Mouse (Mus musculus): Measurements from ENCODE around the gene Kif15. TPM values are rescaled to one million over a fixed set of nuclear protein-coding genes. Genes with fewer than 3 reads are reported as not detected.
A peak's percentile ranks its signal among the peaks of the same experiment; 100 is the strongest.

Gene Kif15
- polyA plus RNA-seq, 1 experiment from 2014 or later, result 32.5 TPM

GRCm38 (mm10) chr9:123021636-123022379 lies 71.0 kb downstream of the Kif15 start:
- 50% methylated on average over 16 of the region's 24 CpGs for WGBS
- peak overlapping the region; percentile 72 for H3K4me2 ChIP-seq (replicated peaks)
- H3K4me1 ChIP-seq (replicated peaks), result peaks cover 27% of the 10 kb centered on the region
- no peaks in the 10 kb centered on the region for H3K9me3 ChIP-seq
- peak overlapping the region; percentile 70 for H3K4me3 ChIP-seq (replicated peaks)
- H3K9ac ChIP-seq (replicated peaks), result peak overlapping the region; percentile 86
- peak; percentile 28; the same call in 1 of the 2 replicates for ATAC-seq
- H3K27ac ChIP-seq, result peak overlapping the region; percentile 91; the same call in 1 of the 2 replicates
- peaks cover 3% of the 10 kb centered on the region; the same call in 1 of the 2 replicates for H3K36me3 ChIP-seq
- no peaks in the 10 kb centered on the region for H3K27me3 ChIP-seq

- Histone ChIP-seq H3K4me2 (replicated peaks) (no peak overlapping the region), H3K4me3 (replicated peaks) (no peak overlapping the region), H3K27ac (no peak overlapping the region), H3K9me3 (no peaks in the 10 kb centered on the region), H3K4me1 (replicated peaks) (peaks cover 14% of the 10 kb centered on the region), H3K9ac (replicated peaks) (no peak overlapping the region), H3K27me3 (no peaks in the 10 kb centered on the region), H3K36me3 (no peaks in the 10 kb centered on the region)
- ATAC-seq, result no peak
- WGBS, result 75% methylated on average over 2 of the region's 2 CpGs
Observed at GRCm38 (mm10) chr9:123024201-123024600, 73.4 kb downstream of the Kif15 start.

- no peaks in the 10 kb centered on the region for H3K36me3 ChIP-seq
- no peak overlapping the region for H3K4me3 ChIP-seq (replicated peaks)
- ATAC-seq, result no peak
- H3K4me1 ChIP-seq (replicated peaks), result no peaks in the 10 kb centered on the region
- H3K9me3 ChIP-seq, result no peaks in the 10 kb centered on the region
- H3K9ac ChIP-seq (replicated peaks), result no peak overlapping the region
- no peak overlapping the region for H3K27ac ChIP-seq
- H3K27me3 ChIP-seq, result no peaks in the 10 kb centered on the region
- H3K4me2 ChIP-seq (replicated peaks), result no peak overlapping the region
- WGBS, result 87% methylated on average over 13 of the region's 13 CpGs
Observed at GRCm38 (mm10) chr9:123031496-123032246, 80.8 kb downstream of the Kif15 start.

GRCm38 (mm10) chr9:123034426-123034825 lies 83.6 kb downstream of the Kif15 start, which contains the start of gene Tgm4:
Gene Tgm4, plus strand, starts transcription at chr9:123034726.
- H3K4me2 ChIP-seq (replicated peaks), result no peak within 1 kb of the TSS
- no peak within 1 kb of the TSS for H3K9ac ChIP-seq (replicated peaks)
- no peak within 1 kb of the TSS for H3K27ac ChIP-seq
- 85% methylated on average over 4 of the region's 4 CpGs for WGBS
- H3K27me3 ChIP-seq, result no peaks in the 10 kb centered on the region
- H3K4me1 ChIP-seq (replicated peaks), result no peaks in the 10 kb centered on the region
- H3K36me3 ChIP-seq, result no peaks in the 10 kb centered on the region
- H3K9me3 ChIP-seq, result no peaks in the 10 kb centered on the region
- no peak within 1 kb of the TSS for H3K4me3 ChIP-seq (replicated peaks)
- no peak for ATAC-seq

GRCm38 (mm10) chr9:123047665-123048064 lies 96.8 kb downstream of the Kif15 start:
- WGBS, result 80% methylated on average over 1 of the region's 1 CpGs
- Histone ChIP-seq H3K4me2 (replicated peaks) (no peak overlapping the region), H3K27me3 (no peaks in the 10 kb centered on the region), H3K4me3 (replicated peaks) (no peak overlapping the region), H3K4me1 (replicated peaks) (no peaks in the 10 kb centered on the region), H3K36me3 (no peaks in the 10 kb centered on the region), H3K27ac (no peak overlapping the region), H3K9me3 (no peaks in the 10 kb centered on the region), H3K9ac (replicated peaks) (no peak overlapping the region)
- no peak for ATAC-seq

GRCm38 (mm10) chr9:123058724-123059292 lies 108.0 kb downstream of the Kif15 start:
- Histone ChIP-seq H3K4me2 (replicated peaks) (no peak overlapping the region), H3K9me3 (no peaks in the 10 kb centered on the region), H3K9ac (replicated peaks) (no peak overlapping the region), H3K4me1 (replicated peaks) (no peaks in the 10 kb centered on the region), H3K36me3 (no peaks in the 10 kb centered on the region), H3K4me3 (replicated peaks) (no peak overlapping the region), H3K27me3 (no peaks in the 10 kb centered on the region), H3K27ac (no peak overlapping the region)
- ATAC-seq, result no peak

GRCm38 (mm10) chr9:123060172-123060571 lies 109.3 kb downstream of the Kif15 start:
- Histone ChIP-seq H3K27ac (no peak overlapping the region), H3K9ac (replicated peaks) (no peak overlapping the region), H3K27me3 (no peaks in the 10 kb centered on the region), H3K36me3 (no peaks in the 10 kb centered on the region), H3K4me1 (replicated peaks) (no peaks in the 10 kb centered on the region), H3K9me3 (no peaks in the 10 kb centered on the region), H3K4me2 (replicated peaks) (no peak overlapping the region), H3K4me3 (replicated peaks) (no peak overlapping the region)
- 91% methylated on average over 3 of the region's 3 CpGs for WGBS
- no peak for ATAC-seq

Other genes starting within 250 kb of the Kif15 start
- not detected in 2 replicates for gene Topaz1, start 203.7 kb upstream of the Kif15 start, polyA plus RNA-seq (2015; fragmentation: Nextera tagmentation; extraction: Ambion mirVana)
- 8.1 and 8.2 TPM in 2 replicates for gene Tcaim, start 145.5 kb upstream of the Kif15 start, polyA plus RNA-seq (2015; fragmentation: Nextera tagmentation; extraction: Ambion mirVana)
- 0.28 TPM in 1 of 2 replicates, not detected in the other for gene Gm35549, start 107.0 kb upstream of the Kif15 start, polyA plus RNA-seq (2015; fragmentation: Nextera tagmentation; extraction: Ambion mirVana)
- gene Zfp445, start 85.0 kb upstream of the Kif15 start, polyA plus RNA-seq (2015; fragmentation: Nextera tagmentation; extraction: Ambion mirVana), result 109 and 116 TPM in 2 replicates
- 4.7 TPM in 2 replicates for gene Zkscan7, start 65.4 kb upstream of the Kif15 start, polyA plus RNA-seq (2015; fragmentation: Nextera tagmentation; extraction: Ambion mirVana)
- gene Zfp105, start 28.0 kb upstream of the Kif15 start, polyA plus RNA-seq (2015; fragmentation: Nextera tagmentation; extraction: Ambion mirVana), result 31.0 and 32.4 TPM in 2 replicates
- gene 1110059G10Rik, start within 50 bp of the Kif15 start, polyA plus RNA-seq (2015; fragmentation: Nextera tagmentation; extraction: Ambion mirVana), result 36.8 and 38.7 TPM in 2 replicates
- 22.3 and 24.6 TPM in 2 replicates for gene Tmem42, start 70.3 kb downstream of the Kif15 start, polyA plus RNA-seq (2015; fragmentation: Nextera tagmentation; extraction: Ambion mirVana)
- gene Tgm4, start 83.7 kb downstream of the Kif15 start, polyA plus RNA-seq (2015; fragmentation: Nextera tagmentation; extraction: Ambion mirVana), result 1.1 TPM in 2 replicates
- 75.7 and 79.0 TPM in 2 replicates for gene Zdhhc3, start 162.2 kb downstream of the Kif15 start, polyA plus RNA-seq (2015; fragmentation: Nextera tagmentation; extraction: Ambion mirVana)
- gene Exosc7, start 162.2 kb downstream of the Kif15 start, polyA plus RNA-seq (2015; fragmentation: Nextera tagmentation; extraction: Ambion mirVana), result 87.2 and 87.7 TPM in 2 replicates
- 0.21 TPM in 1 of 2 replicates, not detected in the other for gene Clec3b, start 199.9 kb downstream of the Kif15 start, polyA plus RNA-seq (2015; fragmentation: Nextera tagmentation; extraction: Ambion mirVana)

Data from midbrain, embryonic 13.5 days (tissue).